Mouse (Mus musculus): ENCODE measurements around the gene Cpa1. TPM values are rescaled to one million over a fixed set of nuclear protein-coding genes. Genes with fewer than 3 reads are reported as not detected.

Cpa1 gene
- polyA plus RNA-seq, 1 experiment from 2014 or later, result 0.15 TPM

- Histone ChIP-seq H3K27ac (ENCODE audit: low read depth) (no peak overlapping the region), H3K4me3 (ENCODE audit: low read depth, low read length) (no peak overlapping the region), H3K36me3 (replicated peaks; ENCODE audit: insufficient read depth, low read length) (no peaks in the 10 kb centered on the region), H3K4me1 (ENCODE audit: insufficient read depth) (peaks cover 1% of the 10 kb centered on the region), H3K4me2 (ENCODE audit: low read depth, low read length) (no peak overlapping the region), H3K9me3 (ENCODE audit: low read length) (no peaks in the 10 kb centered on the region), H3K9ac (replicated peaks) (no peak overlapping the region), H3K27me3 (ENCODE audit: insufficient read depth, low read length) (no peaks in the 10 kb centered on the region)
- TF ChIP-seq CTCF (IDR thresholded peaks at IDR 0.05; ENCODE audit: low read depth) (no peak), EP300 (IDR thresholded peaks at IDR 0.05; ENCODE audit: low read depth) (no peak)
- no peak for ATAC-seq
- no peak for DNase-seq
- WGBS (ENCODE audit: insufficient replicate concordance), result 81% methylated on average over 7 of the region's 7 CpGs
These were observed 41.4 kb downstream of the Cpa1 start for GRCm38 (mm10) chr6:30680442-30680841.

- H3K27me3 ChIP-seq (ENCODE audit: insufficient read depth, low read length), result no peaks in the 10 kb centered on the region
- no peaks in the 10 kb centered on the region; the same call in 1 of the 2 replicates for H3K4me1 ChIP-seq (ENCODE audit: insufficient read depth)
- H3K27ac ChIP-seq (ENCODE audit: low read depth), result peak overlapping the region; percentile 51
- no peaks in the 10 kb centered on the region for H3K9me3 ChIP-seq (ENCODE audit: low read length)
- peak overlapping the region; percentile 39; the same call in 1 of the 2 replicates for H3K4me2 ChIP-seq (ENCODE audit: low read depth, low read length)
- H3K4me3 ChIP-seq (ENCODE audit: low read depth, low read length), result no peak overlapping the region
- DNase-seq (no peak), ATAC-seq (no peak)
- TF ChIP-seq CTCF (IDR thresholded peaks at IDR 0.05; ENCODE audit: low read depth) (no peak), EP300 (IDR thresholded peaks at IDR 0.05; ENCODE audit: low read depth) (no peak)
- H3K36me3 ChIP-seq (replicated peaks; ENCODE audit: insufficient read depth, low read length), result no peaks in the 10 kb centered on the region
- no peak overlapping the region for H3K9ac ChIP-seq (replicated peaks)
- 62% methylated on average over 13 of the region's 13 CpGs for WGBS (ENCODE audit: insufficient replicate concordance)
These were observed 43.2 kb downstream of the Cpa1 start for GRCm38 (mm10) chr6:30681935-30682900.

- H3K27me3 ChIP-seq (ENCODE audit: insufficient read depth, low read length), result no peaks in the 10 kb centered on the region
- H3K9ac ChIP-seq (replicated peaks), result no peak overlapping the region
- H3K36me3 ChIP-seq (replicated peaks; ENCODE audit: insufficient read depth, low read length), result no peaks in the 10 kb centered on the region
- TF ChIP-seq CTCF (IDR thresholded peaks at IDR 0.05; ENCODE audit: low read depth) (no peak), EP300 (IDR thresholded peaks at IDR 0.05; ENCODE audit: low read depth) (no peak)
- no peak for DNase-seq
- H3K4me2 ChIP-seq (ENCODE audit: low read depth, low read length), result no peak overlapping the region
- H3K4me1 ChIP-seq (ENCODE audit: insufficient read depth), result no peaks in the 10 kb centered on the region; the same call in 1 of the 2 replicates
- ATAC-seq, result peak; percentile 56
- H3K9me3 ChIP-seq (ENCODE audit: low read length), result no peaks in the 10 kb centered on the region
- WGBS (ENCODE audit: insufficient replicate concordance), result 74% methylated on average over 1 of the region's 1 CpGs
- no peak overlapping the region for H3K4me3 ChIP-seq (ENCODE audit: low read depth, low read length)
- H3K27ac ChIP-seq (ENCODE audit: low read depth), result 0 out of 2 replicates have a peak overlapping the region, but pooled peaks have one; percentile 23
These were observed 45.6 kb downstream of the Cpa1 start for GRCm38 (mm10) chr6:30684570-30684969.

GRCm38 (mm10) chr6:30687198-30687597 lies 48.2 kb downstream of the Cpa1 start:
- DNase-seq, result no peak
- no peak for TF ChIP-seq CTCF (IDR thresholded peaks at IDR 0.05; ENCODE audit: low read depth)
- TF ChIP-seq EP300 (IDR thresholded peaks at IDR 0.05; ENCODE audit: low read depth), result no peak
- no peaks in the 10 kb centered on the region for H3K36me3 ChIP-seq (replicated peaks; ENCODE audit: insufficient read depth, low read length)
- H3K4me2 ChIP-seq (ENCODE audit: low read depth, low read length), result no peak overlapping the region
- 85% methylated on average over 7 of the region's 7 CpGs for WGBS (ENCODE audit: insufficient replicate concordance)
- H3K27me3 ChIP-seq (ENCODE audit: insufficient read depth, low read length), result no peaks in the 10 kb centered on the region
- no peaks in the 10 kb centered on the region; the same call in 1 of the 2 replicates for H3K4me1 ChIP-seq (ENCODE audit: insufficient read depth)
- no peak overlapping the region for H3K27ac ChIP-seq (ENCODE audit: low read depth)
- no peaks in the 10 kb centered on the region for H3K9me3 ChIP-seq (ENCODE audit: low read length)
- no peak overlapping the region for H3K4me3 ChIP-seq (ENCODE audit: low read depth, low read length)
- no peak for ATAC-seq
- no peak overlapping the region for H3K9ac ChIP-seq (replicated peaks)

GRCm38 (mm10) chr6:30692826-30693225 lies 53.8 kb downstream of the Cpa1 start:
- Histone ChIP-seq H3K27me3 (ENCODE audit: insufficient read depth, low read length) (no peaks in the 10 kb centered on the region), H3K4me1 (ENCODE audit: insufficient read depth) (peaks cover 9% of the 10 kb centered on the region), H3K4me2 (ENCODE audit: low read depth, low read length) (peak overlapping the region; percentile 96), H3K9ac (replicated peaks) (peak overlapping the region; percentile 70), H3K36me3 (replicated peaks; ENCODE audit: insufficient read depth, low read length) (no peaks in the 10 kb centered on the region), H3K27ac (ENCODE audit: low read depth) (peak overlapping the region; percentile 85), H3K4me3 (ENCODE audit: low read depth, low read length) (peak overlapping the region; percentile 77), H3K9me3 (ENCODE audit: low read length) (no peaks in the 10 kb centered on the region)
- TF ChIP-seq CTCF (IDR thresholded peaks at IDR 0.05; ENCODE audit: low read depth), result no peak
- TF ChIP-seq EP300 (IDR thresholded peaks at IDR 0.05; ENCODE audit: low read depth), result no peak
- WGBS (ENCODE audit: insufficient replicate concordance), result 64% methylated on average over 5 of the region's 5 CpGs
- ATAC-seq, result no peak
- DNase-seq, result no peak

GRCm38 (mm10) chr6:30693350-30693991 lies 54.5 kb downstream of the Cpa1 start, which contains the start of gene Cep41:
Cep41 (minus strand) TSS chr6:30693749.
- H3K4me3 ChIP-seq (ENCODE audit: low read depth, low read length), result peak within 1 kb of the TSS; percentile 77
- H3K27me3 ChIP-seq (ENCODE audit: insufficient read depth, low read length), result no peaks in the 10 kb centered on the region
- H3K9me3 ChIP-seq (ENCODE audit: low read length), result no peaks in the 10 kb centered on the region
- peaks cover 9% of the 10 kb centered on the region for H3K4me1 ChIP-seq (ENCODE audit: insufficient read depth)
- no peaks in the 10 kb centered on the region for H3K36me3 ChIP-seq (replicated peaks; ENCODE audit: insufficient read depth, low read length)
- peak; percentile 98 for ATAC-seq
- peak within 1 kb of the TSS; percentile 85 for H3K27ac ChIP-seq (ENCODE audit: low read depth)
- under 1% methylated on average over 49 of the region's 52 CpGs for WGBS (ENCODE audit: insufficient replicate concordance)
- TF ChIP-seq CTCF (IDR thresholded peaks at IDR 0.05; ENCODE audit: low read depth) (no peak), EP300 (IDR thresholded peaks at IDR 0.05; ENCODE audit: low read depth) (peak; percentile 63; the same call in 1 of the 2 replicates)
- DNase-seq, result peak; percentile 94
- H3K9ac ChIP-seq (replicated peaks), result peak within 1 kb of the TSS; percentile 70
- peak within 1 kb of the TSS; percentile 96 for H3K4me2 ChIP-seq (ENCODE audit: low read depth, low read length)

Measured in liver, postnatal 0 days (tissue).